Mouse (Mus musculus) adrenal gland, postnatal 36 days (tissue): ENCODE measurements around the gene Panx3. TPM values are rescaled to one million over a fixed set of nuclear protein-coding genes. Genes with fewer than 3 reads are reported as not detected.

Experiments used
- DNase-seq, 2 experiments: peaks; one replicate each; pipeline ENCODE4 v3.0.0; 2021; ENCODE audit warnings: mixed read lengths in 1 of 2
- total RNA-seq, 2 experiments: library from RNA; stranded (reverse); gene quantifications; 2 replicates each; pipeline ENCODE4 v1.2.3; 2021

Panx3 gene
- total RNA-seq, 2 experiments from 2014 or later = 0.16 TPM; not detected in 1

- DNase-seq = no peak
Measured at GRCm38 (mm10) chr9:37634269-37634668, 34.8 kb downstream of the Panx3 start.

- no peak for DNase-seq
Measured at GRCm38 (mm10) chr9:37632305-37632704, 36.7 kb downstream of the Panx3 start.

- no peak for DNase-seq
Measured at GRCm38 (mm10) chr9:37629941-37630340, 39.1 kb downstream of the Panx3 start.

- no peak for DNase-seq
Measured at GRCm38 (mm10) chr9:37628581-37628980, 40.5 kb downstream of the Panx3 start.

- DNase-seq = no peak
Measured at GRCm38 (mm10) chr9:37627263-37627662, 41.8 kb downstream of the Panx3 start.

GRCm38 (mm10) chr9:37626103-37626567, 42.9 kb downstream of the Panx3 start:
- DNase-seq = no peak

GRCm38 (mm10) chr9:37625641-37626040, 43.4 kb downstream of the Panx3 start:
- DNase-seq = peak in 1 of 2 experiments; percentile 12

- DNase-seq = no peak
Measured at GRCm38 (mm10) chr9:37625129-37625528, 43.9 kb downstream of the Panx3 start.

GRCm38 (mm10) chr9:37624502-37624901, 44.5 kb downstream of the Panx3 start:
- DNase-seq = no peak

- DNase-seq = no peak
Measured at GRCm38 (mm10) chr9:37623981-37624380, 45.1 kb downstream of the Panx3 start.

- DNase-seq = no peak
Measured at GRCm38 (mm10) chr9:37621290-37621689, 47.7 kb downstream of the Panx3 start.

GRCm38 (mm10) chr9:37616770-37617169, 52.3 kb downstream of the Panx3 start:
- peak in 1 of 2 experiments; percentile 16 for DNase-seq

GRCm38 (mm10) chr9:37615220-37615619, 53.8 kb downstream of the Panx3 start:
- DNase-seq = no peak

- DNase-seq = no peak
Measured at GRCm38 (mm10) chr9:37614316-37614715, 54.7 kb downstream of the Panx3 start.

GRCm38 (mm10) chr9:37613911-37614280, 55.1 kb downstream of the Panx3 start:
- DNase-seq = no peak

GRCm38 (mm10) chr9:37613182-37613910, 55.7 kb downstream of the Panx3 start, which contains the start of gene Spa17:
Spa17 (minus strand) TSS chr9:37613722.
- peak; percentile 90 to 95 for DNase-seq

Other genes starting within 250 kb of the Panx3 start
- under 1 TPM; 0.76 to 0.86 TPM for gene Robo3, start 236.0 kb downstream of the Panx3 start, total RNA-seq
- 10 to 100 TPM; 17.4 to 29.5 TPM for gene Msantd2, start 179.9 kb downstream of the Panx3 start, total RNA-seq
- gene Esam, start 141.2 kb downstream of the Panx3 start, total RNA-seq = 10 to 100 TPM; 30.5 to 46.0 TPM
- 1 to 10 TPM; 1.1 to 5.7 TPM for gene Vsig2, start 130.0 kb downstream of the Panx3 start, total RNA-seq
- gene Nrgn, start 116.3 kb downstream of the Panx3 start, total RNA-seq = 1 to 10 TPM; 1.2 to 3.8 TPM
- 10 to 100 TPM; 15.1 to 17.8 TPM for gene Siae, start 113.5 kb downstream of the Panx3 start, total RNA-seq
- gene Spa17, start 55.5 kb downstream of the Panx3 start, total RNA-seq = 1 to 10 TPM; 3.0 to 4.4 TPM
- gene Tbrg1, start 11.9 kb downstream of the Panx3 start, total RNA-seq = 10 to 100 TPM; 82.0 to 91.9 TPM
- not detected for gene Olfr160, start 47.0 kb upstream of the Panx3 start, total RNA-seq
- not detected for gene Olfr874, start 75.9 kb upstream of the Panx3 start, total RNA-seq
- not detected for gene Olfr875, start 102.6 kb upstream of the Panx3 start, total RNA-seq
- gene Olfr876, start 133.8 kb upstream of the Panx3 start, total RNA-seq = not detected
- 1 to 10 TPM in 1 of 2 experiments, not detected in 1; 1.1 TPM for gene Olfr877, start 185.0 kb upstream of the Panx3 start, total RNA-seq
- gene Olfr145, start 227.5 kb upstream of the Panx3 start, total RNA-seq = not detected
- gene Olfr878, start 248.6 kb upstream of the Panx3 start, total RNA-seq = not detected